Comparison of ENCODE assay signal across 8 mouse cellular contexts in the genomic region with DNA sequence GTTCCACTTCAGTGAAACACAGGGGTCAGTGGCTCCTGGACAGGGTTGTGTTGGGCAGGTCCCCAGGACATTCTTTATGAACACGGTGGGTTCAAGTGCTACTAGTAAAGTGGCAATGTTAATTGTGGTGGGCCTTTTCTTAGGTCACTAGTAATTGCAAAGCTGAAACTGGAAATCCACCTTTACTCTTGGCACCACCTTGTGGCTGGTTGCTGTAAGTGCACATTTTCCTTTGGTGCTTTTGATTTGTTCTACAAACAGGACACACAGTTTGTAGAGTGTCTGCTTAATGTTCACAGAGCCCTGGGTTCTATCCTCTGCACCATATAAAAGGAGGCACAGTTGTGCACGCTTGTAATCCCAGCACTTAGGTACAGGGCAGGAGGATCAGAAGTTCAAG. TPM values are rescaled to one million over a fixed set of nuclear protein-coding genes. Genes with fewer than 3 reads are reported as not detected.
DNase-seq lines count a peak whose midpoint lies in the region.

No protein-coding gene starts in this region.

- peak; percentile 84 for DNase-seq in T-cell, adult 2 months (ENCODE audit: low spot score)
- DNase-seq in cerebellum, postnatal 10 days: peak; percentile 96 to 98
- peak; percentile 92 for DNase-seq in gastrocnemius, adult 18-20 months (ENCODE audit: low spot score)
- DNase-seq in induced T-regulatory cell, adult 2 months (ENCODE audit: low read depth): peak; percentile 76
- DNase-seq in left cerebral cortex, adult 18-20 months (ENCODE audit: low spot score in 2 of 2): peak; percentile 91 to 97
- DNase-seq in lung, postnatal 4 days: peak; percentile 72 to 94
- DNase-seq in right cerebral cortex, postnatal 10 days (ENCODE audit: low spot score in 2 of 2): peak; percentile 93 to 95
- peak; percentile 72 for DNase-seq in urinary bladder, postnatal 10 days (ENCODE audit: low spot score)

RNA-seq across cellular contexts. Expression of gene Sytl3, which starts 32.7 kb away (rescaled TPM):
- total RNA-seq in gastrocnemius, adult 18-20 months (2021): under 1 TPM; 0.14 to 0.47 TPM
- 1 to 10 TPM in 1 of 2 experiments, under 1 TPM in 1; 0.80 to 1.3 TPM for total RNA-seq in left cerebral cortex, adult 18-20 months (2021)

RNA-seq across cellular contexts. Expression of gene Dynlt1f, which starts 35.9 kb away (rescaled TPM):
- total RNA-seq in gastrocnemius, adult 18-20 months (2021): 10 to 100 TPM; 41.3 to 45.1 TPM
- total RNA-seq in left cerebral cortex, adult 18-20 months (2021): 10 to 100 TPM; 22.7 to 28.9 TPM

Comparison
In these comparisons a context has a peak if more than half of its experiments do, and no peak if none do; other contexts are left out.
1. Peak in every context shown above with its lines: DNase-seq.